Mouse (Mus musculus) liver, postnatal 0 days (tissue): Measurements from ENCODE around the gene Kalrn. TPM values are rescaled to one million over a fixed set of nuclear protein-coding genes. Genes with fewer than 3 reads are reported as not detected.

Source experiments
- ATAC-seq: fragments of 200-750 bp; cut with Nextera tagmentation; 2 replicates; pipeline ENCODE4 v1.8.0; 2017; ENCODE audit warnings: mild to moderate bottlenecking, moderate library complexity
- DNase-seq: peaks from one replicate; pipeline ENCODE4 v3.0.0-alpha.2; 2016
- H3K27ac ChIP-seq: fragments of 300-500 bp; sonication (generic); 2 replicates; pipeline ENCODE4 v1.5.1; 2014; ENCODE audit warnings: antibody characterized with exemption, moderate library complexity, mild to moderate bottlenecking, low read depth
- H3K27me3 ChIP-seq: fragments of 300-500 bp; sonication (generic); 2 replicates; pipeline ENCODE4 v1.6.1; 2014; ENCODE audit warnings: low read length, control low read depth, mixed read lengths; ENCODE audit not compliant: insufficient read depth
- H3K36me3 ChIP-seq: fragments of 300-500 bp; sonication (generic); replicated peaks from 2 replicates; pipeline ENCODE4 v1.6.1; 2014; ENCODE audit warnings: mild to moderate bottlenecking, control low read depth, low read length, moderate library complexity, mixed read lengths; ENCODE audit not compliant: insufficient read depth
- H3K4me1 ChIP-seq: fragments of 300-500 bp; sonication (generic); 2 replicates; pipeline ENCODE4 v1.6.1; 2014; ENCODE audit warnings: antibody characterized with exemption, mild to moderate bottlenecking, control low read depth; ENCODE audit not compliant: insufficient read depth
- H3K4me2 ChIP-seq: fragments of 300-500 bp; sonication (generic); 2 replicates; pipeline ENCODE4 v1.6.1; 2014; ENCODE audit warnings: low read depth, mild to moderate bottlenecking, low read length, moderate library complexity, mixed read lengths
- H3K4me3 ChIP-seq: fragments of 300-500 bp; sonication (generic); 2 replicates; pipeline ENCODE4 v1.5.1; 2014; ENCODE audit warnings: low read depth, low read length
- H3K9ac ChIP-seq: fragments of 300-500 bp; sonication (generic); replicated peaks from 2 replicates; pipeline ENCODE4 v1.6.1; 2014; ENCODE audit warnings: mild to moderate bottlenecking, moderate library complexity
- H3K9me3 ChIP-seq: fragments of 300-500 bp; sonication (generic); 2 replicates; pipeline ENCODE4 v1.6.1; 2016; ENCODE audit warnings: mild to moderate bottlenecking, control low read depth, low read length, mixed read lengths
- CTCF ChIP-seq: sonication (generic); IDR thresholded peaks from 2 replicates; pipeline ENCODE4 v1.5.1; 2016; ENCODE audit warnings: antibody characterized with exemption, low read depth
- EP300 ChIP-seq: IDR thresholded peaks from 2 replicates; pipeline ENCODE4 v1.6.1; 2016; ENCODE audit warnings: antibody characterized with exemption, low read depth, mild to moderate bottlenecking
- WGBS: fragments of 180-500 bp; shearing (Covaris S2); extraction: QIAGEN DNeasy Blood & Tissue Kit; methylation state at CpG from one replicate; pipeline ENCODE4 v1.1.7; 2014; ENCODE audit not compliant: insufficient replicate concordance; 5-methylcytosine and 5-hydroxymethylcytosine counted together
- polyA plus RNA-seq: library from polyadenylated mRNA; unstranded; fragments of >200 nt; fragmentation: Nextera tagmentation; extraction: Ambion mirVana; gene quantifications from 2 replicates; pipeline ENCODE4 v1.2.1, GENCODE M21; 2015

Kalrn gene
- polyA plus RNA-seq, 1 experiment from 2014 or later: 16.7 TPM

DNA sequence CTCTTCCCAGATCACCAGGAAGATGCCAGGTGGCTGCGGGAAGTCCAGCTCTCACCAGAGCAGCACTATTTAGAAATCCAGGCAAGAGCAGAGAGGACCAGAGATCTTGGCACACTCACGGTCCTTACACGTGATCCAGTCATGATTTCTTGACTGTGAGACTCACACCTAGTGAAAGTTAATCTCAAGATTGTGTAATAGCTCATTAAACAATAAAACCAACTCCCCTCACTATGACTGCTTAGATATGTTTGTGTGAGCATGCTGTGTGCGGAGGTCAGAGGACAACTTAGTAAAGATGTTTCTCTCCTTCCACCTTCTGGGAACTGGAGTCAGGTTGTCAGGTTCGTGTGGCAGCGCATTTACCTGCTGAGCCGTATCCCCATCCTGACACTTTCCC lies 453.5 kb downstream of the Kalrn start:
- ATAC-seq (no peak), DNase-seq (no peak)
- no peak for TF ChIP-seq CTCF
- TF ChIP-seq EP300: no peak
- Histone ChIP-seq H3K9ac (no peak overlapping the region), H3K4me2 (no peak overlapping the region), H3K9me3 (no peaks in the 10 kb centered on the region), H3K4me1 (no peaks in the 10 kb centered on the region), H3K27me3 (no peaks in the 10 kb centered on the region), H3K4me3 (no peak overlapping the region), H3K36me3 (no peaks in the 10 kb centered on the region), H3K27ac (no peak overlapping the region)
- WGBS: 69% methylated on average over 7 of the region's 7 CpGs

DNA sequence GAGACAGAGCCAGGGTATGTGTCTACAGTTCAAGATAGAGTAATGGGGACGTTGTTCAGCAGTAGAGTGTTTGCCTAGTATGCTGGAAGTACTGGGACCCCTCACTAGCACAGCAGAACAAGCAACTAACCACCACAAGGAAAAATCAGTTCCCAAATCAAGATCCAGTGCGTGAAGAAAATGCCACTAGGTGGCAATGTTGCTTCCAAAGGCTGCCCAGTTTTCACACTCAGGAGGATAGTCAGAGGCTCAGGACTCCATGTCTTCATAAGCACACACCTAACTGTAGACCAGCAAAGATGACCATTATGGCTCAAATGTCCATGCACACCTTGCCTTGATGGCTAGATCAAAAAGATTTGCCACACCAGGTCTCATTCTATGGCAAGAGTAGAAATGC lies 454.0 kb downstream of the Kalrn start:
- Histone ChIP-seq H3K27me3 (no peaks in the 10 kb centered on the region), H3K36me3 (no peaks in the 10 kb centered on the region), H3K9me3 (no peaks in the 10 kb centered on the region), H3K4me2 (no peak overlapping the region), H3K4me1 (no peaks in the 10 kb centered on the region), H3K4me3 (no peak overlapping the region), H3K9ac (no peak overlapping the region), H3K27ac (no peak overlapping the region)
- ATAC-seq: no peak
- DNase-seq: no peak
- TF ChIP-seq EP300 (no peak), CTCF (peak; percentile 64)
- 17% methylated on average over 2 of the region's 2 CpGs for WGBS

GRCm38 (mm10) chr16:34114665-34115064 lies 458.7 kb downstream of the Kalrn start:
- TF ChIP-seq CTCF: peak; percentile 94
- TF ChIP-seq EP300: no peak
- Histone ChIP-seq H3K27ac (no peak overlapping the region), H3K9me3 (no peaks in the 10 kb centered on the region), H3K27me3 (no peaks in the 10 kb centered on the region), H3K4me1 (peaks cover 2% of the 10 kb centered on the region), H3K4me3 (no peak overlapping the region), H3K9ac (no peak overlapping the region), H3K36me3 (no peaks in the 10 kb centered on the region), H3K4me2 (no peak overlapping the region)
- ATAC-seq (peak; percentile 39; the same call in 1 of the 2 replicates), DNase-seq (peak; percentile 63)
- 10% methylated on average over 3 of the region's 3 CpGs for WGBS

GRCm38 (mm10) chr16:34113150-34113549 lies 460.2 kb downstream of the Kalrn start:
- H3K27me3 ChIP-seq: no peaks in the 10 kb centered on the region
- no peak overlapping the region for H3K4me2 ChIP-seq
- H3K9me3 ChIP-seq: no peaks in the 10 kb centered on the region
- H3K36me3 ChIP-seq: no peaks in the 10 kb centered on the region
- no peak for DNase-seq
- no peak for ATAC-seq
- no peak overlapping the region for H3K9ac ChIP-seq
- no peak overlapping the region for H3K27ac ChIP-seq
- 74% methylated on average over 9 of the region's 9 CpGs for WGBS
- peaks cover 3% of the 10 kb centered on the region for H3K4me1 ChIP-seq
- no peak for TF ChIP-seq CTCF
- TF ChIP-seq EP300: no peak
- H3K4me3 ChIP-seq: no peak overlapping the region

DNA sequence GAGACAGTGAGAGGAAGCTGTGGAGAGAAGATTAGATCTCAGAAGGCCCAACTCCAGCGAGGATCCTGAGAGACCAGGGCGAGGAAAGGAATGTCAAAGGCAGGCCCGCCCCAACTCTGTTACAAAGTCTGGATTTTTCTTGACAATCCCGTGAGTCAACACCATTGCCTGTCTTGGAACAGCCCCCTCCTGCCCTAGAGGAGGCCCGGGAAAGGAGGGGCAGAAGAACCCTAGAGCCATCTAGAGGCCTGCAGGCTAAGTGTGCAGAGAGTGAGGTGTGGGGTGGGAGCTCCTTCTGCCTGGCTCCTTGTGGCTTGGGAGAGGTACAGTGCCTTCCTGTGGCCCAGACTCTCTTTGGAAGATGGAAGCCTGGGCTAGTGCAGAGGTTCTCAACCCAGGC lies 460.8 kb downstream of the Kalrn start:
- no peak overlapping the region for H3K9ac ChIP-seq
- no peak for DNase-seq
- H3K9me3 ChIP-seq: no peaks in the 10 kb centered on the region
- no peaks in the 10 kb centered on the region for H3K36me3 ChIP-seq
- peaks cover 7% of the 10 kb centered on the region for H3K4me1 ChIP-seq
- H3K27me3 ChIP-seq: no peaks in the 10 kb centered on the region
- no peak overlapping the region for H3K4me2 ChIP-seq
- no peak for ATAC-seq
- TF ChIP-seq EP300 (no peak), CTCF (peak; percentile 60)
- H3K27ac ChIP-seq: no peak overlapping the region
- WGBS: 29% methylated on average over 5 of the region's 5 CpGs
- no peak overlapping the region for H3K4me3 ChIP-seq

- Histone ChIP-seq H3K4me3 (no peak overlapping the region), H3K36me3 (no peaks in the 10 kb centered on the region), H3K9me3 (no peaks in the 10 kb centered on the region), H3K9ac (no peak overlapping the region), H3K27ac (peak overlapping the region; percentile 49; the same call in 1 of the 2 replicates), H3K4me2 (no peak overlapping the region), H3K27me3 (no peaks in the 10 kb centered on the region), H3K4me1 (peaks cover 7% of the 10 kb centered on the region)
- DNase-seq: peak; percentile 39
- peak; percentile 86 for ATAC-seq
- TF ChIP-seq CTCF: no peak
- TF ChIP-seq EP300: no peak
- 32% methylated on average over 7 of the region's 7 CpGs for WGBS
These were observed 462.3 kb downstream of the Kalrn start for GRCm38 (mm10) chr16:34110840-34111625.
